Mouse (Mus musculus): ENCODE results near the gene Slc25a23. TPM values are rescaled to one million over a fixed set of nuclear protein-coding genes. Genes with fewer than 3 reads are reported as not detected.

The Slc25a23 gene
- polyA plus RNA-seq, 3 experiments from 2014 or later: 1.0 to 3.1 (median 2.6) TPM

DNA sequence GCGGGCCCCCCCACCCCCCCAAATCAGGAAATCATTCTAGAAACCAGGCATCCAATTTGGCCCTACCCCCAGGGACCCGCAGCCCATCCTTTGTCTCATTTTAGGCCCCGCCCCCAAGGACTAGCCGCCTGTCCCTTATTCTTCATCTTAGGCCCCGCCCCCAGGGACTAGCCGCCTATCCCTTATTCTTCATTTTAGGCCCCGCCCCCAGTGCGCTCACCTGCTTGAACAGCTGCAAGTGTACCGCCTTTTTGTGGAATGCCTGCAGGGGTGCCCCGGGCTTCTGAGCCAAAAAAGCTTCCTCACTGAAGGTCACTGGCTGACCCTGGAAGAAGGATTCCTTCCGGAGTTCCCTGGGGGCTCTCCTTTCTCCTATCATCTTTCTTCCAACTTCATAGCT lies 11.0 kb upstream of the Slc25a23 start:
- no peak for ATAC-seq

DNA sequence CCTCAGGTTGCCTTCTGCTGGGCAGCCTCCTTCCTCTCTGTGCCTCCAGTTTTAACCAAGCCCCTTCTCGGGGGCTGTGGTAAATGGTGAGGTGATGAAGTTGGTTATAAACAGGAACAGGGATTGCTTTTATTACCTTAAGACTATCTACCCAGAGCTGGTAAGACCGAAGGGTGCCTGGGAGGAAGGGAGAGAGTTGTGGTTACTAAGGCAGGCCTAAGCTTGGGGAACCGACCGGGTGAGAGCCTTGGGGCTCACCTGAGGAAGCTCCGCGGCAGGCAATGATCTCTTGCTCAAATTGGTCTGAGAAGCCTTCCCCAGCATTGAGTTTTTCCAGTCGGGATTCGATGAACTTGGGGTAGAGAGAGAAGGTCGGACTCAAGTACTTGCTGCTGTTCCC lies 10.6 kb upstream of the Slc25a23 start:
- no peak for ATAC-seq

DNA sequence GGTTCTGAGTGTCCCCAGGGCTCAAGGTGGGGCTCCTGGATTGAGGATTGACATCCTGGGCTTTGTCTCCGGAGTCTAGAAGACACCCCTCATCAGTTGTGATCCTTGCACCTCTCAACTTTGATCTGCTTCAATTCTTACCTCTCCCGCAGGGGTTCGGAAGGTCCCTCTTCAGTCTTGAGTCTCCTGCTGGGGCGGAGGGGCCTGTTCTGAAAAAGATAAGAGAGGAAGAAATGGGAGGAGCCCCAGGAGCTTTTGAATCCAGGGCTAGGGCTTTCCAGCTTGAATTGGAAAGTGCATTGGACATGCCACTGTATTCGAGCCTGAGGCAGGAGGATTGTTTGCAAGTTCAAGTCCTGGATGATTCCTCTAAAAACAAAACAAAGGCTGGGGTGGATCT lies 7.2 kb upstream of the Slc25a23 start:
- ATAC-seq: no peak

DNA sequence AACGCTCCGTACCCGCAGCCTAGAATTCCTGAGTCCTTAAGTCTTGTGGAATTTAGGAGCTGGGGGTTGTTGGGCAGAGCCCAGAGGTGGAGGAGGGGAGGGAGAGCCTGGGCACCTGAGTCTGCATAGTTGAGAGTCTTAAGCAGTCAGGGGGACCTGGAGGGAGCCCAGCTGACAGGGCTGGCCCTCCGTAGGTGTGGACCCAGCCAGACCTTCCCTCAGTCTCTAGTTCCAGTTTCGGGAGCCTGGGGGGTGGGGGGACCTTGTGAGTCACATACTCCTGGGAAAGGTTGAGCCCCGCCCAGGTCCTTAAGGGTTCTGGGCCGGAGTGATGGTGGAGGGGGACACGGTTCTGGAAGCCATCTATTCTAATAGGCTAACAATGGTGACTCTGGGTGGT lies 3.4 kb upstream of the Slc25a23 start:
- no peak for ATAC-seq

DNA sequence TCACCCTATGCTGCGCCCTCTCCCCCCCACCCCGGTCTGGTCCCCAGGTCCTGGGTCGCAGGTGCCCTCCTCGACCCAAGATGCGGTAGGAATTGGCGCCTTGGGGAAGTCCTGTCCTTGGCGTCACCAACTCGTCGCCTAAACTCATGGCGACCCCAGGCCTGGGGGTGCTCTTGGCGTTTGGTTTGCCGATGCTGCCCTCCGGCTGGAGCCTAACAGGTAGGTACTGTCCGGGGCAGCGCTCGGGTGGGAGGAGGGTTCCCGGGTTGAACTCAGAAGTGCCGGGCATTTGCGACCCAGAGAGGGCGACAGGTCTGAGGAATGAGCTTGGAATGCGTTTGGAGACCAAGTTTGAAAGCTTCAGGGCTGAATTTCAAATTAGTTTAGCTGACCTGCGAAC lies 2.9 kb upstream of the Slc25a23 start:
- ATAC-seq: no peak

DNA sequence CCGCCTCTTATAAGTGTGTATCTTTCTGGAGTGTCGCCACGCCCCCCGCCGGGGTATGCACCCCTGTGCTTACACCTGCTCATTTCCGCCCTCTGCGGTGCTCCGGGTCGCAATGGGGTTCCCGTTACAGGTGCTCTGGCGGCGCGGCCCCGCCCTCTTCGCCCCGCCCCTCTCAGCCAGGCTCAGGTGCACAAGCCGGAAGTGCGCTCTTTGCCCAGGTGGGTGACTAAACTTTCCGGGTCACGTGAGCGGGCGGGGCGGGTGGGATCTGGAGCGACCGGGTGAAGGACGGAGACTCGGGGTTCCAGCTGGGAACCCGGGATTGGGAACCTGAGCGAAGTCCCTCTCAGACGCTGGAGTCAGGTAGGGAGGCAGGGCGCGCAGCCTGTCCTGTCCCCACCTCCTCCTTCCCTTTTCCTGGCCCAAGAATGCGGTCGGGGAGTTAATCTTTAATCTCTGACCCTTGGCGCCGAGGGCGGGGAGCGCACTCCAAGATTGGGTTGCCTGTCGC lies 2.4 kb upstream of the Slc25a23 start:
- ATAC-seq: no peak

DNA sequence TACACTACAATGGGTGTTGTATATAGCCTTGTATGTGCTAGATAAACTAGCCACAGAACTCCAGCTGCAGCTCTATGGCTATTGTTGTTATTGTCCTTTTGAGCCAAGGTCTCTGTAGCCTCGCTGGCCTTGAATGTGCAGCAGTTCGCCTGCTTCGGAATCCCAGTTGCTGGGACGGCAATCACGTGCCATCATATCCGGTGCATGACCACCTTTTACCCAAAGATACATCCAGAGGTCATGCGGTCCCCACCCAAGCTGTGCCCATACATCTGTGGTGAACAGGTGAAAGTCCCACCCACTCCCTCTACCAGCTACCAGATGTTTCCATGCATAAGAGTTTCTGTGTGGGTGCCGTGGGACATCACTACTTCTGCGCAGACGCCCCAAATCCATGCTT lies 1.4 kb upstream of the Slc25a23 start:
- ATAC-seq: peak; percentile 19

DNA sequence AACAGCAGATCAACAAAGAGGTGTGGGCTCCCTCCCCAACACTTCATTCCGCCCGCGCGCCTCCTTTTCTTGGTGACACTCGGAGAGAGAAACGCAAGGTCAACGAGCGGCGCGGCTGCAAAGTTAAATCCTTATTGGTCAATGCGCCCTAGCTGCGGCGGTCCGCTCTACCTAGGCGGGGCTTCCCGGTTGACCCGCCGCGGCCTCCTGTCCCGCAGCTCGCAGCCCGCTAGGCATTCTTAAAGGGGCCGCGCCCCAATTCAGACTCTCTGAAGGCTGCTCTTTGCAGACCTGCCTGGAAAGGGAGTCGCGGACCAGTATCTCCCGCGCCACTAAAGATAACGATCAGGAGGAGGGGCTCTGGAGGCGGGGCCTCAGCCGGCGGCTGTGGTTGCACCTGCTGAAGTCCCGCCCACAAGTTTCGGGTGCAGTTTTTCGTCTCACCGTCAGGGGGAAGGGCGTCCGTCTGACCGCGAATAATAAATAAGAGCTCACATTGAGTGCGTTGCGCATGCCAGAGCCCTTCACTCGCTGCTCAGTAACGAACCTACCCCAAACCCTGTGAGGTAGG lies 653 bp upstream of the Slc25a23 start:
- peak; percentile 82 for ATAC-seq

DNA sequence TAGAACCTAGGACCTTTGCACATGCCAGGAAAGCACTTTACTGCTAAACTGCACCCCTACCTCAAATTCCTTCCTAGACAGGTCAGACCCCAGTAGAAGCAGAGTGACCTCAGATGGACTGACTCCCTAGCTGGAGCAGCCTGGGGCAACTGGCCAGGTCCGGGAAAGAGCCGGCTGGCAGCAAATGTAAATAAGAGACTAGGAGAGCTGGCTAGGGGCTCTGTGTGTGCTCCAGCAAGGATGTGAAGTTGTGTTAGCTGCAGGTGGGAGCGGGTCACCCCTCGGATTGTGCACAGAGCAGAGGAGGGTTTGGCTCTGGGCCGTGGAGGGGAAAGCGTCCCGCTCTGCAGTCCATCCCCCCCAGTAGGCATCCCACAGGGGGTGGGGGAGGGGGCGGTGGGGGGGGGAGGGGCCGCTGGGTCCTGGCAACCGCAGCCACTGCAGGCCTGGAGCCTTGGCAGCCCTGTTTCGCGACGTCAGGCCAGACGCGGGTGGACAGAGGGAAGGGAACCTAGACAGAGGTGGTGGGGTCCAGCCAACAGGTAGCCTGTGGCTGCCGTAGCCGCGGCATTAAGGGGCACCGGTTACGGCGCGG lies 675 bp downstream of the Slc25a23 start, which contains the start of gene Crb3:
Crb3 (plus strand) TSS at position 215 of the 595 bp plus-strand sequence.
- no peak for ATAC-seq

DNA sequence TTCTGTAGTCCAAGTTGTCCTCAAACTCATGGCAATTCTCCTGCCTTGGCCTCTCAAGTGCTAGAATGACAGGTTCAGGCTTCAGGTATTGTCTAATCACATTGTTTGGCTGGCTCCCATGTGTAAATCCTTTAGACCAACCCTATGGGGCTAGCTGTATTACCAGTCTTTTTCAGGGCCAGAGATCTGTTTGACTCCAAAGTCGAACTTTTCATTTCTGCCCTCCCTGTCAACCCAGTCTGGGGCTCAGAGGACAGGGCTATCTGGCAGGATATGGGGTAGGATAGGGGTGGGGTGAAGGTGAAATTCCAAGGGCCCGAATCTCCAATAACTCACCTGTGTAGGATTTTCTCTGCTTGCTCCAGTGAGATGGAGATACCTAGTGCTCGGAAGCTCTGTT lies 3.4 kb downstream of the Slc25a23 start:
- ATAC-seq: no peak

DNA sequence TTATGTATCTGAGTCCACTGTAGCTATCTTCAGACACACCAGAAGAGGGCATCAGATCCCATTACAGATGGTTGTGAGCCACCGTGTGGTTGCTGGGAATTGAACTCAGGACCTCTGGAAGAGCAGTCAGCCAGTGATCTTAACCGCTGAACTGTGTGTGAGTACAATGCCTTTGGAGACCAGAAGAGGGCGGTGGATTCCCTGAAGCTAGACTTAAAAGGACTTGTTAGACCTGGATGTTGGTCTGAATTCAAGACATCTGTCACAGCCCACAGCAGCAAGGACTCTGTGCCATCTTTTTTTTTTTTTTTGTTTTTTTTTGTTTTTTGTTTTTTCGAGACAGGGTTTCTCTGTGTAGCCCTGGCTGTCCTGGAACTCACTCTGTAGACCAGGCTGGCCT lies 8.0 kb downstream of the Slc25a23 start:
- peak; percentile 64 for ATAC-seq

DNA sequence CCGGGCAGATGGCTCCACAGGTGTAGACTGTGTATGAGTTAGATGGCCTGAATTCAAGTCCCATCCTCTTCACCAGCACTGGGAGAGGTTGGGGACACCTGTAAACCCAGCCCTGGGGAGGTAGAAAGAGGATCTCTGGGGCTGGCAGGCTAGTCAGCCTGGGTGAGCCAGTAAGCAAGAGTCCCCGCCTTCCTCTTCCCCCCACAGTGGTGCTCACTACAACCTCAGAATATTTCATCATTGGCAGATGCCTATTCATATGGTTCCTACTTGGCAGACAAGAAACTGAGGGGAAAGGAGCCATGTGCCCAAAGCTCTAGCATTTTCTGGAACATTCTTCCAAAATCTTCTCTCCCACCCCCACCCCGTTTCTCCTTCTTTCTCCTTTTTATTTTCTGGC lies 10.8 kb downstream of the Slc25a23 start:
- no peak for ATAC-seq

DNA sequence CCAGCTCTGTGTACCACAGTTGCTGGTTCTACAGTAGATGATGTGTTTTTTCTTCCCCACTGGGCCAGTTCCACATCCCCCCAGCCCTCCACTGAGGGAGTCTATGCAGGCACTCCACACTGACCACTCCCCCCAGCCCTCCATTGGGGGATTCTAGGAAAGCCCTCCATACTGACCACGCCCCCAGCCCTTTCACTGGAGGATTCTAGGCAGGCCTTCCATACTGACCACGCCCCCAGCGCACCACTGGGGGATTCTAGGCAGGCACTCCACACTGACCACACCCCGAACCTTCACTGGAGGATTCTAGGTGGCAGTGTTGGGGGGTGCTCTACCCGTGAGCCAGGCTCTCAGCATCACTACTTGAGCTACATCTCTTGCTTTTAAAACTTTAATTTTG lies 12.3 kb downstream of the Slc25a23 start:
- ATAC-seq: no peak

DNA sequence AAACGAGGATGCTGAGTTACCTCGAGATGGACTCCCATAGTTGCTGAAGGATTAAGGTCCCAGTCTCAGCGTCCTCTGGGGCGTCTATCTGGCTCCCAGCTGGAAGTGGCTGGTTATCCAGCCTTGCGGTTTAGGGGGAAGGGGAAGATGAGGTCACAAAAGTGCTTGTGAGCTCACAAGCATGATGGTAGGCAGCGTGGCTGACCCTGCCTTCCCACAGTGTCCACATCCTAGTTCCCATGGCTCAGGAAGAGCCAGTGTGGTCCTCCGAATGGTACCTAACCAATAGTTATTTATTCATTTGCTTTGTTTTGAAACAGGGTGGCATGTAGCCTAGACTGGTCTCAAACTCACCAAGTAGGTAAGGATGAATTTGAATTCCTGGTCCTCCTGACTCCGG lies 18.1 kb downstream of the Slc25a23 start, which contains the start of gene Slc25a41:
Slc25a41 (minus strand) TSS at position 101 of the 400 bp plus-strand sequence.
- no peak for ATAC-seq

DNA sequence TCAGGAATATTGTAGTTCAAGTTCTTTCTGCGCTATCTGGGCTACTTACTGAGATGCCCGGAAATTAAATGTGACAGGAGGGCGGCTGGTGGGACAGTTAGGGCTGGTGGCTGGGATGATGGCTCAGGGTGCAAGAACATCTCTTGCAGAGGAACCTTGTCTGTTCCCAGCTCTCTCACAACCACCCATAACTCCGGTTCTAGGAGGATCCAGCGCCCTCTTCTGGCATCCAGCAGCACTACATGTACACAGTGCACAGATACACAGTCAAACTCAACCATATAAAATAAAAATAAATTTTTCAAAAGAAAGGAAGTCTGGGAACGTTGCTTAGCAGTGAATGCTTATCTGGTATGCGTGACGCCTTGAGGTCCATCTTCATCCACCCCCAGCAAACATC lies 20.7 kb downstream of the Slc25a23 start:
- ATAC-seq: no peak

DNA sequence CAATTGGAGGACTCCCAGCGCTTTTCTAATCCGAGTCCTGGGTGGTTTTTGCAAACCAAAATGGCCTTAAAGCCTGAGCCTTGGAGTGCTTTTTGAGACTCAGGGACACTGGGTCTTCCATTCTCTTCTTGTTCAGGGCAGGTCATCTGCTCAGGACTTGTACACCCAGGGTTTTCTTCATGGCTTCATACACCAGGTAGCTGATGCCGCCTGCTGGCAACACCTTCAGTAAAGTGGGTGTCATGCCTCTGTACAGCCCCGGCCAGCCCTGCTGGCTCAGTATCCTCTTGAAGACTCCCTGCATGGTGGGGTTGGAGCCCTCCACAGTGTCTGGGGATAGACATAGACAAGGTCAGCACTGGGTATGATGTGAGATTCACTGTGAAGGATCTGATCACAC lies 26.8 kb downstream of the Slc25a23 start:
- no peak for ATAC-seq

DNA sequence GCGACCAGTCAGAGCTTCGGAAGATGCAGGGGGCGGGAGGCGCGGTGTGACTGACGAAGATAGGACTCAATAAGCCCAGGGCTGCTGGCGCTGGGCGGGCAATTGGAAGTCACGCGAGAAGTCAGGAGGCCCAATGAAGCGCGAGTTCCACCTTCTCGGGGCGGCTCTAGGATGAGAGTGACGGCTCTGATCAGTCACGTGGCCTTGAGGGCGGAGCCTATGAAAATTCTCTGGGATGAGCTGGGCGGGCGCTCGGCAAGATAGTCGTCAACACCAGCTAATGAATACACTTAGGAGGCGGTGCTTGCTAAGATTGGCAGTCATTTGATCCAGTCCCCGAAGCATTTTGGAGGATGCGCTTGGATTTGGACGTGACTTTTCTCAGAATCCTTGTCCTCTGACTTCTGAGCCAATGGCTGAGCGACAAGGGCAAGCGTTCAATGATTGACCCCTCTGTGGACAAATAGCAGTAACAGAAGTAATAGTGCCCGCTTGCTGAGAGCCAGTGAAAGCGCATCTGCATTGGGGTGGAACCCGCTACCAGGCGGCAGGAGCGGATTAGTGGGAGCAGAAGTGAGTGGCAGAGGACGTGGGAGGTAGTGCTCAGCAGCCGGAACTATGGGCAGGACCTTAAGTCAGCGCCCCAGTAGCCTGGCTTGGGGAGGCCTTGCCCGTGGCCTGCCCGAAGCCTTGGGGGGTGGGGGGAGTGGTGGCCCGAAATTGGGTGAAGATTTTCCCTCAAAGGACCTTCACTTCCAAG lies 27.8 kb downstream of the Slc25a23 start:
- peak; percentile 88 for ATAC-seq

DNA sequence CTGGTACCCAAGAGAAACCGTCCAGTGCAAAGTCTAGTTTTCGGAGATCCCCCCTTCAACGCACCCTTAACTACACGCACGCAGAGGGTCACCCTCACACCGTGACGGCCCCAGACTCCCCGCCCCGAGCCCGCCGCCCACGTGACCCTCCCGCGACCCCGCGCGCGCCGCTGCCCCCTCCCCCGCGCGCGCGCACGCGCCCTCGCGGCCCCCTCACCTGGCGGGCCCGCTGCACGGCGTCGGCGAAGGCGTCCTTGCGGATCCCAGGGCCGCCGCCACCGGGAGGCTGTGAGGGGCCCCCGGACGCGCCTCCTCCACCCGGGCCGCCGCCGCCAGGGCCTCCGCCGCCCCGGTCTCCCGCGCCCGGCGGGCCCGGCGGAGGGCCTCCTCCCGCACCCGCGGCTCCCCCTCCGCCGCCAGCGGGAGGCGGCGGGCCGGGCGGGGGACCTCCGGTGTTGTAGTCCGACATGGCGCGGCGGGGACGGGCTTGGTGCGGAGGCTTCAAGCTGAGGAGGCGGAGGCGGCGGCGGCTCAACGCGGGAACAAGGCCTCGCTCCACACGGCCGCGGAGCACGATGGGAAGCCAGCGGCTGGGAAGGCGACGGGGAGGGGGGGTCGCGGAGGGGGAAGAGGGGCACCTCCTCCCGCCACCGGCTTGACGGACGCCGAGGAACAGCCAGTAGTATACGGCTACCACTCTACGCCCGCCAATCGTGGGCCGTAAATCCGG lies 28.6 kb downstream of the Slc25a23 start, which contains the start of gene Khsrp:
Khsrp (minus strand) TSS at position 592 of the 730 bp plus-strand sequence.
- no peak for ATAC-seq

DNA sequence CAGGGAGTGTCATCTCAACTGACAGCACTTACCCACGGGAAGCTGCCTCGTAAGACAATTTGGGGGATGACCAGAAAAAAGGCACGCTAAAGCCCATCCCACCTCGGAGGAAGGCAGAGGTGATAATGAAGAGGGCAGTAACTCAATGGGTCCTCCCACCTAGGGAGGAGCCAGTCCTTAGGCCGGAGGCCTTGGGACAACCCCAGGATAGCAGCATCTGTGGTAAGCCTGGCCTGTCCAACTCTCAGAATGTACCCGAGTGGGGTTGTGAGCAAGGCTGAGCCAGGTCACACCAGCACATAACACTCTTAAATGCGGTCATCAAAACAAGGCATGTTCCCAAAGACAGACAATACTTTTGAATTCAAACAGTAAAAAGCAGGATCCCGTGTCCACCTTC lies 30.0 kb downstream of the Slc25a23 start:
- ATAC-seq: no peak

DNA sequence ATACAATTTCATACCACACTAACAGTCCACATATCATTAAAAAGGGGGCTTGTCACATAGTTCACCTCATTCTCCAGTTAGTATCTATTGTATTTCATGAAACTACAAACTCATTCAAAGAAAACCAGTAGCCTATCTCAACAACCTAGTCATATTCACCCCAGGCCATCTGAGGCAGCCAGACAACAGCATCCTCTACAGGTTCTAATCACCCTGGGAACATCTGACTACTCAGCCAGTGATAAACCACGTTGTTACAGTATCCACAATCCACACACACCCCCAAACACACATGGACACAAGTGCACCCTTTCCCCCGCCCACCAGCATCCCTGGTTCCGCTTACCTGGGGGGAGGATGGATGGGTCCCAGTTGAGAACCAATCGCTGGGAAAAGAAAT lies 32.2 kb downstream of the Slc25a23 start:
- ATAC-seq: no peak

DNA sequence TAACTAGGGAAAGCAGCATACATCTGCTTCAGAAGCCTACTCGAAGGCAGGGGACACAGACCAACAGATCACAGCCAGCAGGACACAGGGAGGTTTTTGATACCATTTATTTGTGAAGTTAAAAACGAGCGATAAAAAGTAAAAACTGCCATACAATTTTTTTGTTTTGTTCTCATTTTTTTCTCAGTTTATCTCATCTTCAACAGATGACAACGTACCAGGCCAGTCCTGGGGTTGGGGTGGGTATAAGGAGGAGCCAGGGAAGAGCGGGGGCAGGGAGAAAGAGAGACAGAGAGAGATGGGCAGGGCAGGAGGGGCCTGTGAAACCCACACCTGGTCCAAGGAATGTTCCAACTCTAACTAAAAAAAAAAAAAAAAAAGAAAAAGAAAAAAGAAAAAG lies 38.7 kb downstream of the Slc25a23 start:
- ATAC-seq: no peak

DNA sequence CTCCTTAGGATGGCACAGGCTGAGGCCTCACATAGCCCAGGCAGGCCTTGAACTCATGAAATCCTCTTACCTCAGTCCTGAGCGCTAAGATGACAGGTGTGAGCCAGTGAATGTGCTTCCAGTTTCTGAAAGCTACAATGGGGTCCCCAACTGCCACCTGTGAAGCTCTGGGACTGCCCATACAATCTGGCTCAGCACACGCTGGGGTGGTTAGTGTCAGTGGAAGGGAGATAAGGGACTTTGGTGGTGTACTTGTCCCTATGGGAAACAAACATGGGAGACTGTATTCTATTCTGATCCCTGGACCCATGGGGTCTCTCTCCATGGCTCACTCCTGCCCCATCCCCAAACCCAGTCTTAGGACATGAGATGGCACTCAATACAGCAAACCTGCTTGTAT lies 40.0 kb downstream of the Slc25a23 start:
- no peak for ATAC-seq

DNA sequence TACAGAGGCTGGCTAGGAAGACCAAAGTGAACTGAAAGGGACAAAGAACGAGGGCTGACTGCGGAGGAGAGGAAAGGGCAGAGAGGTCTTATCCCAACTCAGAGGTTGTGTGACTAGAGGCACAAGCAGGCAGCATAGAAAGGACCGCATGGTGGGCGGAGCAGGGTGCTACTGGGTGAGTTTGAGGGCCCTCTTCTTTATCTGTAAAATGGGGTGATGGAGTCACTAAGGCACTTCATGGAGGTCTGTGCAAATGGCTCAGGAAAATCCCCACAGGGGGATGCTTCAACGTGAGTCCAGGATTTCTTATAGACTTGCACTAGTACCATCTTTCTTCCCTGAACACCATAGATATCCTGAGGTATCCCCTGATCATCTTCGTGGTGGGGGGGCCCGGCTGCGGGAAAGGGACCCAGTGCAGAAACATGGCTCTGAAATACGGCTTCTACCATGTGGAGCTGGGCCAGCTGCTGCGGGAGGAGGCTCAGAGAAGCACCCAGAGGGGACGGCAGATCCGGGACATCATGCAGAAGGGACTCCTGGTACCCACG lies 47.3 kb downstream of the Slc25a23 start:
- ATAC-seq: no peak
